Mouse (Mus musculus) G1E-ER4 (cell line): ENCODE measurements around the gene Pdhb. TPM values are rescaled to one million over a fixed set of nuclear protein-coding genes. Genes with fewer than 3 reads are reported as not detected.

ENCODE experiments used
- GATA1 ChIP-seq: IDR thresholded peaks from one replicate; pipeline ENCODE4 v1.8.0; 2012; ENCODE audit warnings: low read length, inconsistent platforms
- polyA plus RNA-seq: library from polyadenylated mRNA; stranded (reverse); fragments of >175 nt; gene quantifications from 2 replicates; pipeline ENCODE4 v1.2.3, GENCODE M21; 2012

The Pdhb gene
- polyA plus RNA-seq, 1 experiment, result 139 TPM

DNA sequence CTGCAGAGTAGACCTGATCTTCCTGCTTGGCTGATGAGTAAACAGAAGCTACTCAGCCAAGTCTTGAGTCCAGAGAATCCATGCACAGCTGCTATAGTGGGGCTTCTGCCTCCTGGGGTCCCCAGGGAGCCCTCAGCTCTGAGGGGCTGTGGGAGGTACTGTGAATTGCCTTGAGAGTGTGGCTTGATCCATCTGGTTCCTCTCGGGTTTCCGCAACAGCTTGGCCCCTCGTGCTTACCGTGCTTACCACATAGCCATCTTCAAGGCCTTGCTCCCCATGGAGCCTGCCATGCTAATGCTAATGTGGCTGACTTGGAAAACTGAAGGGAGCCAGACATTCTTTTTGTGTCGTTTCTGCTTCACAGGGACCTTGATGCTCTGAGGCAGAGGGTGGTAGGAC is 34.3 kb upstream of the Pdhb start:
- no peak for TF ChIP-seq GATA1

GRCm38 (mm10) chr14:8206179-8206910 is 33.5 kb upstream of the Pdhb start:
- TF ChIP-seq GATA1, result no peak

DNA sequence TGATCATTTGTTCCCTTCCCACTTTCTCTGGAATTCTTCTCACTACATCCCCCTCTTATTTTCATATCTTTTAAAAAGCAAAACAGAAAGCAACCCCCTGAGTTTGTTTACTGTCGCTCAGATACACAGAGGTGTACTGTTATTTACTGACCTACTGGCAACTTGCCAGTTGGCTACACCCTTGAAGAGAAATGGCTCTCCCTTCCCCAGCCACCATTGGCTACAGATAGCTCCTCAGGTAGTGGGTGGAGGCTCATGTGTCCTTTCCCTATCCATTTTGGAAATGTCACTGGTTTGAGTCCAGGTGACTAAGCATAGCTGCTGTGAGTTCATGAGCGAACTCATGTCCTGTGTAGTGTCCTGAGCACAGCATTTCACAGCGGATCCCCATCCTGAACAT is 28.9 kb upstream of the Pdhb start:
- no peak for TF ChIP-seq GATA1

- TF ChIP-seq GATA1, result no peak
These were observed 27.9 kb upstream of the Pdhb start for GRCm38 (mm10) chr14:8200769-8201168.

DNA sequence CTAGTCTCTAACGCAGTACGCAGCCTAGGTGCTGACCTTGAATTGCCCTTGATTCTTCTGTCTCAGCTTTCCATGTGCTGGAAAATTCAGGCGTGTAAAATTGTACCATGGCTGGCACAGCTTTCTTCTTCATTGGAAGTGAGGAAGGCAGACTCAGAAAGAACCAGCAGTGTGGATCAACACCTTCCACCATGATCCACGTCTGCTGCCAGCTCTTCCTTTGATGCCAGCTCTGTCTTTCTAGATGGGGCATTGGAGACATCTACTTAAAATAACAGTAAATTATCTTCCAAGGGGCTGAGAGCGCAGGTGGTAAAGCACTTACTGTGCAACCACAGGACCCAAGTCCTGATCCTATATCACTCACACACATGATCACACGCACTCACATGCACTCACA is 19.9 kb upstream of the Pdhb start:
- TF ChIP-seq GATA1, result no peak

DNA sequence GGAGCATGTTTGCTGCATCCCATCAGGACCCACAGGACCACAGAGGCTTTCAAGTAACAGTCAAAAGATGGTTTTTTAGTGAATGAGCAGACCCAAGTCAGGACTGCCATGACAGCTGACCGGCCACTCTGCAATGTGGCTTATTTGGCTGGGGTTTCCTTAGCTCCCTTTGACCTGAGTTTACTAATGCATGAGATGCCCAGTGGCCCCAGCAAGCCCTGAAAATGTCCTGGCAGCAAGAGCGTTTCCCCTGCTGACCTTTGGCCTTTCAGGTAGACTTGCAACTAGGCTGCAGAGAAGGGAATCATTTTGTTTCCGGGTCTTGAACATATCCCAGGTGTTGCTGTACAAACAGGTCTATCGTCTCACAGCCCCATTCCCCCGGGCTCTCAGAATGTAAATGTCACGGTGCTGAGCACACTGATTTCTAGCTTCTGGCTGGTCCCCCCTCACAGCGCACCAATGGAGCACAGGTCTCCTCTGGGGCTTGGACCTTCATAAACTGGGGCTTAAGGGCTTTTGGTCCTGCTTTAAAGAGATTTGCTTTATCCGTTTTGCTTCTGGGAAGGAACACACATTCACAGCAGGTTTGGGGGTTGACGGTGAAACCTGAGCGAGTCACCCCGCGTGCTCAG is 18.6 kb upstream of the Pdhb start:
- TF ChIP-seq GATA1, result no peak

DNA sequence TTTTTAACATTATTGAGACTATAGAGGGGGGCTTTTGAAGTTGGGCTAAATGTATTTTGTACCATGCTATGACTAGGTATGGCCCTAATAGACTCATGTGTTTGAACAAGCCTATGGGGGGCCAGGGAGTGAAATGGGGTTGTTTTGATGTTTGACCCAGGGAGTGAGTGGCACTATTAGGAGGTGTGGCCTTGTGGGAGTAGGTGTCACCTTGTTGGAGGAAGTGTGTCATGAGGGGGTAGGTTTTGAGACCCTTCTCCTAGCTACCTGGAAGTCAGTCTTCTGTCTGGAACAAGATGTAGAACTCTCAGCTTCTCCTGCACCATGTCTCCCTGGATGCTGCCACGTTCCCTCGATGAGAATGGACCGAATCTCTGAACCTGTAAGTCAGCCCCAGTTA is 17.7 kb upstream of the Pdhb start:
- no peak for TF ChIP-seq GATA1

- TF ChIP-seq GATA1, result no peak
These were observed 13.6 kb upstream of the Pdhb start for GRCm38 (mm10) chr14:8186278-8187045.

DNA sequence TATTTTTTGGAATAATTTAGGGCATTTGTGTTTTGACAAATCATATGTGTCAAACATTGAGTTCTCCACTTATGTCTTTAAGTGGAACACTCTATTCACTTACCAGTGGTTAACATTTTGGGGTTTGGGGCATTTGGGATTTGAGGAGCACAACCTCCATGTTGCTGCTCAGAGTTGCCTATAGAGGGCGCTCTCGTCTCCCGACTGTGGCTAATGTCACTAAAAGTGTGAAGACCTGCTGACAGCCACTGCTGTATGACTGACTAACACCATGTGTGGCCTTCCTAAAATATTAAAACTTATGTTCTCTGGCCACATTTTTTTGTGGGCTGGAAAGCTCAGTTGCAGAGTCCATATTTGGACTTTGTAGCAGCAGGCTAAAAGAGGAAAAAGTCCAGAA is 10.5 kb upstream of the Pdhb start:
- TF ChIP-seq GATA1, result no peak

DNA sequence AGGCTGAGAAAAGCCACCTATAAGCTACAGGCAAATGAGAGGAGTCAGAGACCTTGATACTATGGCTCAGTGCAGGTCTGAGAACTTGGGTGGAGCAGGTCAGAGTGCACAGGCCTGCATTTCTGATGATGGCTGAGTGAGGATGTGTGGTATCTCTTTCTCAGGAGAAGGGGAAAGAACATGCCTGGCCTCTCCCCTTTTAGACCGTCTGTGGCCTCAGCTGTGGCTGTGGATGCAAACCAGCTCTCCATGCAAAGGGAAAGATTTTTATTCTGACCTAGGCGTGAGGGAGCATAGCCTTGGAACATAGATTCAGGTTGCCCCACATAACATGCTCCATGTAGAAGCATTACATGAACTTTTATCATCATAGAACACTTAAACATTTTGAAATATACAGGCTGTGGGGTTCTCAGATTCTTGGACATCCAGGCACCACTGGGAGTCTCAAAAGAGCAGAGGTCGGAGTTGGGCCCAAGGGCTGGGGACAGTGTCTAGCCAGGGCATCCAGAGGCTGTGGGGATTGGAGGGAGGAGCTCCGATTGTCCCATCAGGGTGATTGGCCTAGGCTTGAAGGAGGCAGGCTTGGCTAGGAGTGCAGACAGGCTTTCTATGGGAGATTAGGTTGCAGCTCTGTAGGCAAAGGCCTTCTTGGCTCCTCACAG is 7.7 kb upstream of the Pdhb start:
- TF ChIP-seq GATA1, result no peak

DNA sequence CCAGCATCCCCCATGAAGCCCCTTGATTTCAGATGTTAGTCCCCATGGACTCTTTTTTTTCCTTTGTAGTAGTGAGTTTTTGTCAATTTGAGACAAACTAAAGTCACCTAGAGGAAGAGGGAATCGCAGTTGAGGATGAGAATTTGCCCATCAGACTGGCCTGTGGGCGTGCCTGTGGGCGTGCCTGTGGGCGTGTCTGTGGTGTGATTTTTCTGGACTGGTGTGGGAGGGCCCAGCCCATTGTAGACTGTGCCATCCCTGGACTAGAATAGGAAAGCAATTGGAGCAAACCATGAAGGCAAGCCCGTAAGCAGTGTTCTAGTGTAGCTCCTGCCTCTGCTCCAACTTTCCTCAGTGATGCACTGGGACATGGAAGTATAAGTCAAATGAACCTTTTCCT is 3.4 kb upstream of the Pdhb start:
- no peak for TF ChIP-seq GATA1

- TF ChIP-seq GATA1, result no peak
These were observed 1.8 kb upstream of the Pdhb start for GRCm38 (mm10) chr14:8174634-8175033.

DNA sequence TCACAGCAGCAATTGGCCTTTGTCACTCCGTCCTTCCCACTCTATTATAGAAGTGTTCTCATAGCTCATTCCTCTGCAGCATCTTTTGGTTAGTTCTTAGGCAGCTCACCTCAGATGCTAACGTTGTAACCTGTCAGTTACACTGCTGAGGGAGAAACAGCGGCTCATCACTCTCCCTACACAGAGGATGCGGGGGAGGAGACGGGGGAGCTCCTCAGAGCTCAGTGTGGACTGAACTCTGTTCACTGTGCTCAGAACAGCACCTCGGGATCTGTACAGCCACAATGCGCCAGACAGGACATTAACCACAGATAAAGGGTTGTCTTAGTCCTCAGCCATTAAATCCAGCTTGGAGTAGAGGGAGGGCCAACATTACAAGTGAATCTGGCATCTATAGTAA is 8.4 kb downstream of the Pdhb start:
- no peak for TF ChIP-seq GATA1

DNA sequence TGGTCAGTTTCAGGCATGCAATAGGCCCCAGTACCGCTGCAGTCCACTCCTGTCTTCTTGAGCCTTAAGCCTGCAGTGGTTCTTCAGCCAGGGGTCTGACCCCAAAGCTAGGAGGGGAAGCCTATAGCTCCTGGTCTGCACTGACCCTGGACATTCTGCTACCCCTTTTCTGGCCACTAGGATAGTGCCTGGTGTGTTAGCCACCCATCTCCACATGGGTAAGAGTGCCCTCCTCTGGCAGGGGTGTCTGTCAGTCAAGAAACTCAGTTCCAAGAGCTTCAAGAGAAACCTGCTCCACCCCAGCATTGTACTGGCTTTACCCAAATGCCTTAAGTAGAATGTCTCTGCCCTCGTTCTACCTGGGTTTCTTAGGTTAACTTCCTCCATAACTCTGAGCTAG is 11.0 kb downstream of the Pdhb start:
- TF ChIP-seq GATA1, result no peak

DNA sequence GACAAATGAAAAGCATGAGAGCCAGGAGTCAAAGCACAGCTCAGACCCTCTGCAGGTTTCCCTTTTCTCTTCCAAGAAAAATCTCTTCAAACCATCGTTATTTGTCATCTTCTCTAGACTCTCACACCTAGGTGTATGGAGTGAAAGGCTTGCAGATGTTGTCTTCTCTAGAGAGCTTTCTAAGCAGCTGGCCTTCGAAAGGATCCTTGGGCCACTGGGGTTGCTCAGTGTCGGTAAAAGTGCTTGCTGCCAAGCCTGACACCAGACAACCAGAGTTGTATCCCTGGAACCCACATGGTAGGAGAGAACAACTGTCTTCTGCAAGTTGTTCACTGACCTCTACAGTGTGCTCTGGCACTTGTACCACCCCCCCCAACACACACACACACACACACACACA is 13.7 kb downstream of the Pdhb start:
- TF ChIP-seq GATA1, result no peak

DNA sequence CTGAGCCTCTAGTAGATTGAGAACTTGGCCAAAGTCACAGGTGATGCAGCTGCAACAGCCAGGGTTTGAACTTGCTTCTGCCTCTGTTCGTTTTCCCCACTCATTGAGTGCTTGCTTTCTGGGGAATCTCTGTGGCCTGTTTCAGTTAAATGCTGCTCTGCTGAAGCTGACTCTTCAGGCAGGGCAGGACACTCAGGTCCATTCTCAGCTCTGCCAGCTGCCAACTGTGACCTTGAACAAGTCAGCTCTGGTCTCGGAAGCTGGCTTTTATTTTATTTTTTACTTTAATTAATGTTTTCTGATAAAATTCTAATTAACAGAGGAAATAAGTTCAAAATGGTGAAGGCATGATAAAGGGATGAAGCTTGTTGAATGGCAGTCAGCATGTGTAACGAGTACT is 14.1 kb downstream of the Pdhb start:
- TF ChIP-seq GATA1, result no peak

- no peak for TF ChIP-seq GATA1
These were observed 15.9 kb downstream of the Pdhb start for GRCm38 (mm10) chr14:8156947-8157346.
